Mouse (Mus musculus): ENCODE data around the gene Slc27a3. TPM values are rescaled to one million over a fixed set of nuclear protein-coding genes. Genes with fewer than 3 reads are reported as not detected.

Slc27a3 gene
- polyA plus RNA-seq, 1 experiment from 2014 or later: 18.8 TPM

Other genes starting within 250 kb of the Slc27a3 start
- 1,085 and 1,143 TPM in 2 replicates for gene Rps27, start 176.3 kb downstream of the Slc27a3 start, polyA plus RNA-seq (2015; fragmentation: Nextera tagmentation; extraction: Ambion mirVana)
- gene Rab13, start 176.2 kb downstream of the Slc27a3 start, polyA plus RNA-seq (2015; fragmentation: Nextera tagmentation; extraction: Ambion mirVana): 21.4 and 22.2 TPM in 2 replicates
- gene Jtb, start 158.3 kb downstream of the Slc27a3 start, polyA plus RNA-seq (2015; fragmentation: Nextera tagmentation; extraction: Ambion mirVana): 109 and 110 TPM in 2 replicates
- gene Creb3l4, start 146.4 kb downstream of the Slc27a3 start, polyA plus RNA-seq (2015; fragmentation: Nextera tagmentation; extraction: Ambion mirVana): 3.7 TPM in 2 replicates
- 42.8 and 43.2 TPM in 2 replicates for gene Slc39a1, start 141.8 kb downstream of the Slc27a3 start, polyA plus RNA-seq (2015; fragmentation: Nextera tagmentation; extraction: Ambion mirVana)
- 20.8 and 21.1 TPM in 2 replicates for gene Crtc2, start 135.8 kb downstream of the Slc27a3 start, polyA plus RNA-seq (2015; fragmentation: Nextera tagmentation; extraction: Ambion mirVana)
- gene Dennd4b, start 124.8 kb downstream of the Slc27a3 start, polyA plus RNA-seq (2015; fragmentation: Nextera tagmentation; extraction: Ambion mirVana): 5.4 and 7.2 TPM in 2 replicates
- gene Gatad2b, start 96.8 kb downstream of the Slc27a3 start, polyA plus RNA-seq (2015; fragmentation: Nextera tagmentation; extraction: Ambion mirVana): 15.2 TPM in 2 replicates
- 33.6 and 36.5 TPM in 2 replicates for gene Ints3, start 43.7 kb upstream of the Slc27a3 start, polyA plus RNA-seq (2015; fragmentation: Nextera tagmentation; extraction: Ambion mirVana)
- 1.6 TPM in 2 replicates for gene Npr1, start 75.9 kb upstream of the Slc27a3 start, polyA plus RNA-seq (2015; fragmentation: Nextera tagmentation; extraction: Ambion mirVana)
- 333 and 340 TPM in 2 replicates for gene Ilf2, start 86.2 kb upstream of the Slc27a3 start, polyA plus RNA-seq (2015; fragmentation: Nextera tagmentation; extraction: Ambion mirVana)
- gene Snapin, start 101.1 kb upstream of the Slc27a3 start, polyA plus RNA-seq (2015; fragmentation: Nextera tagmentation; extraction: Ambion mirVana): 76.1 and 81.8 TPM in 2 replicates
- 219 and 224 TPM in 2 replicates for gene Chtop, start 119.6 kb upstream of the Slc27a3 start, polyA plus RNA-seq (2015; fragmentation: Nextera tagmentation; extraction: Ambion mirVana)
- 9.0 and 11.4 TPM in 2 replicates for gene S100a1, start 124.5 kb upstream of the Slc27a3 start, polyA plus RNA-seq (2015; fragmentation: Nextera tagmentation; extraction: Ambion mirVana)
- gene S100a13, start 124.5 kb upstream of the Slc27a3 start, polyA plus RNA-seq (2015; fragmentation: Nextera tagmentation; extraction: Ambion mirVana): 8.1 and 8.5 TPM in 2 replicates
- gene S100a14, start 136.9 kb upstream of the Slc27a3 start, polyA plus RNA-seq (2015; fragmentation: Nextera tagmentation; extraction: Ambion mirVana): not detected in 2 replicates
- 31.7 and 40.0 TPM in 2 replicates for gene S100a16, start 147.3 kb upstream of the Slc27a3 start, polyA plus RNA-seq (2015; fragmentation: Nextera tagmentation; extraction: Ambion mirVana)
- gene S100a3, start 170.6 kb upstream of the Slc27a3 start, polyA plus RNA-seq (2015; fragmentation: Nextera tagmentation; extraction: Ambion mirVana): 0.06 and 0.50 TPM in 2 replicates
- gene S100a2, start 200.3 kb upstream of the Slc27a3 start, polyA plus RNA-seq (2015; fragmentation: Nextera tagmentation; extraction: Ambion mirVana): not detected in 2 replicates
- not detected in 2 replicates for gene Gm42674, start 212.0 kb upstream of the Slc27a3 start, polyA plus RNA-seq (2015; fragmentation: Nextera tagmentation; extraction: Ambion mirVana)
- gene S100a4, start 213.8 kb upstream of the Slc27a3 start, polyA plus RNA-seq (2015; fragmentation: Nextera tagmentation; extraction: Ambion mirVana): 0.56 and 0.65 TPM in 2 replicates
- not detected in 2 replicates for gene S100a5, start 218.6 kb upstream of the Slc27a3 start, polyA plus RNA-seq (2015; fragmentation: Nextera tagmentation; extraction: Ambion mirVana)
- 12.8 and 18.5 TPM in 2 replicates for gene S100a6, start 222.9 kb upstream of the Slc27a3 start, polyA plus RNA-seq (2015; fragmentation: Nextera tagmentation; extraction: Ambion mirVana)